Mouse (Mus musculus) lung, adult 18-20 months (tissue): ENCODE measurements at regions not wholly inside any gene's neighbourhood (a gene's known extent, or its start where the extent isn't known, plus 50 kb on each side); places are given as distances from the start of the nearest gene placed in this dataset.
A peak's percentile ranks its signal among the peaks of the same experiment; 100 is the strongest.

Source experiments
- DNase-seq, 2 experiments: peaks; one replicate each; pipeline ENCODE4 v3.0.0; 2022; ENCODE audit warnings: mixed read lengths in 2 of 2

DNA sequence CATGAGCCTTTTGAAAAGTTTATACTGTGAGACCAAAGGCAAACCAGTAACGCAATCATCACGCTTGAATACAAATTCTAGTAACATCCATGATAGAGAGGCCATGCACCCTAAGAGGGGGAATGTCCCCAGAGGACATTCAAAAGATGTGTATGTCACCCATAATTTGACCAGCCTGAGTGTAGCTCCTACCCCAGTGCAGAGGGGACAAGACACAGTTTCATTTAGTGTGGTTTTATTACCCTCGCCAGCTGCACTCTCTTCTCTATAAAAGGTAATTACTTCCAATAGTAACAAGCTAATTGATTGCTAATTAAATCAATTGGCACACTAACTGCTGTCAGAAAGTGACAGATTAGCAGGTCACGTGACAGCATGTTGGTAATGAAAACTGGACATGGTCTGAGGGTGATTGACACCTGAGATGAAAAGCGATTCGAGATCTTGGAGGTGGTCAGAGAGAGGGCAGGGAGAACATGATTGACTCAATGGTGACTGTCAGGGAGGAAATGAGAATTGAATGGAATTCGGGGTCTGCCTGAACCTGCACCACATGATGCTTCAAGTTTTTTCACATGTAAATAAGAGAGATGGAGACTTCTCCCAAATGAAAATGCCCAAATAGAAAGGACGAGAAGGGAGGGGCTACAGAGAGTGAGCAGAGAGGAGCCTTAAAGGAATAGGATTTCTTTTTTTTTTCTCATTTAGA lies 309.9 kb downstream of the En1 start:
- DNase-seq = no peak

DNA sequence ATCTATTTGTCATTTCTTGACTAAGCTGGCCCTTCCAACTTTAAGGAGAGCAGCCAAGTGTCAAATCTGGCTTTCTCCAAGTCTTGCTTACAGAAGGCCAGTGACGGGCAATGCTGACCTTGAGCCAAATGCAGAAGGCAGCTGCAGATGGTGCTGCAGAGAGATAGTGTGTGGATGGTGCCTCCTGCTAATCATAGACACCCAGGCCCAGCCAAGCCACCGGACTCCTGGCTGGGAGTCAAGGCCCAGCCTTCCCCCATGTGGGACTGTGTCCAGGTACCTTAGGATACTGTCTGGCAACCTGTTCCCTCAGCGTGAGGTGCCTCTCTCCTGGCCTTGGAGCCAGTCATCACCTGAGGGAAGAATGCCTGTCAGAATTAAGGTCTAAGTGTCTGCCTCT lies 319.3 kb downstream of the En1 start:
- no peak for DNase-seq

DNA sequence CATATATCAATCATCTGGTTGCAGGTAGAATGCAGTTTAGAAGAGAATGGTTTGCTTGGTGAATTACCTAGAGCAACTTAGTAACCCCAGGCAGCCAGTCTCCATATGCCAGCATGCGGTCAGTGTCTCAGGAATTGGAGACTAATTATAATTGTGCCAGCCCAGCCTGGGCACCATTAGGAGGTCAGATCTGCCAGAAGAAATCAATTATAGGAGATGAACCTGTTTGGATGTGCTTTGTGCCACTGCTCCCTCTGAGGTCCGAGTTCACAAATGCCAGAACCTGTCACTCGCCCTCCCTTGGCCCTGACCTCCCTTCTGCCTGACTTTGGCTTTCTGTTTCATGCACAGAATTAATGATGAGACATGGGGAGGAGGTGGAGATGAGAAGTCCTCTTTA lies 323.1 kb downstream of the En1 start:
- DNase-seq = no peak

DNA sequence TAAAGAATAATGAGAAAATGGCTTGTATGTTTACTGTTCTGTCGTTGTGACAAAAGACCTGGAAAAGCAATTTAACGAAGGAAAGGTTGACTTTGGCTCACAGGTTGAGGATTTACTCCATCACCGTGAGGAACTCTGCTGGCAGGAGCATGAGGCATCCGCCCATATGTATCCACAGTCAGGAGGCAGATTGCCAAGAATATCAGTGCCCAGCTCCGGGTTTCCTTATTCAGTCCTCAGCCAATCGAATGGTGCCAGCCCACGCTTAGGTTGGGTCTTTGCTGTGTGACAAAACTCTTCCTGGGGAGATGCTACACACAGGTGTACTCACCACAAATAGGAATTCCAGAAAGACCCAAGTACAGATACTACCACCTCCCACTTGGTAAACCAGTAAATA lies 327.9 kb downstream of the En1 start:
- no peak for DNase-seq

DNA sequence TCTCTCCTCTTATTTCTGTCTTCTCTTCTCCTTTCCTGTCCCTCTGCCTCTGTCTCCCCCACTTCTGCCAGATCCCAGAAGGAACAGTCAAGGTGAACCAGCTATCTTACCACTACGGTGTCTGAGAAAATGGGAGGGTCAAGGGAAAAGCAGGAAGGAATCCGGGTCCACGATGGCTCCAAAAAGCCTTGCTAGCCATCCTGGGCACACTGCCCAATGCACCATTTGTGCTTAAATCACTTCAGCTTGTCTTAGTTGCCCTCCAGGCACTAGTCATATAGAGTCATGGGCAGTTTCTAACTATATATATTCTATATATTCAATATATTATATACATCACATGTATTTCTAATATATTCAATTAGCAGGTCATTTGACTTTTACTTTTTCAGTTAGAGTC lies 333.1 kb downstream of the En1 start:
- no peak for DNase-seq

DNA sequence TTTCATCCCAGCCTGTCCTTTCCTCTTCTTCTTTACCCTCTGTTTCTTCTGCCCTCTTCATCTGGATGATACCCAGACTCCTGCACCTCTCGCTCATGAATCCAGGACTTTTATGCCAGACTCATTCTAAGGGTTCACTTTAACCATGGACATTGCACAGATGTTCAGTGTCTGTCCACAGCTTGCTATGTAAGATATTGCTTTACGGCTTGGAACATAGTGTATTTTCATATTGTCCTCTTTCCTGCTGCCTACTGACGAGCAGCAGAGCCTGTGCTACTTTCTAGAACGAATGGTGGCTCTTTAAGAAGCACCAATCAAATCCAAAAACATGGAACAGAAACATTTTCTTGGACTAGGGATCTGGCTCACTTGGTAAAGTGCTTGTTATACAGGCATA lies 341.5 kb downstream of the En1 start:
- peak in 1 of 2 experiments; percentile 1 for DNase-seq

DNA sequence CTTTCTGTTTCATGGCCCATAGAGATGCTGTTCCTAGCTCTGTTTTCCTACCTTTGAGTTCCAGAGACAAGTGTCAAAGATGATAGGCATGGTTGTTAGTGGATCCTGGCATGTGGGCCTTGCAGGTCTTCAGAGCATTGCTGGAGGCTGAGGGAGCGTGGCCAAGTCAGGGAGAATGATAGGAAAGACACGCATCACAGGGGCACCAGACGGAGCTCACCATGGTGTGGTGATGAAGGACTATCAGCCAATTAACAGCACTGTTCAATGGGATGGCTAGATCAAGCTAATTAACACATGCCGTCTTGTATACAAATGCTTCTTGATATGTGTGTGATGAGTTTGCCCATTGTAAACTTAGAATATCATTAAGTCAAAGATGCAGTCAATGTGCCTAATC lies 344.1 kb downstream of the En1 start:
- DNase-seq = no peak

DNA sequence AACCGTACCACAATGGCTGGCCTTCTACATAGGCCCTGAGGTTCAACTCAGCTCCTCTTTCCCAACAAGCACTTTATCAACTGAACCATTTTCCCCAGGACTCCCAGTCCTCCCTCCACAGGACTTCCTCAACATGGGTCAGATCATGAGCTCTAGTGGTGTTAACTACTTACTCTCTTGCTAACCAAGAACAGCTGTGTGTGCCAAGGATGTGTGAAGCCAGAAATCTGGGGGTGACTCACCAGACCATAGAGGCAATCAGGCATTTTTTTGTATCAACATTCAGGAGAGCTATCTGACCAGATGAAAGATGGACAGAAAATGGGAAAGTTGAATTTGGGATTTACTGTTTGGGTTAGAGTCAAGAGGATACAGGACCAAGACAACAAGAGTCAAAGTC lies 359.0 kb downstream of the En1 start:
- no peak for DNase-seq

DNA sequence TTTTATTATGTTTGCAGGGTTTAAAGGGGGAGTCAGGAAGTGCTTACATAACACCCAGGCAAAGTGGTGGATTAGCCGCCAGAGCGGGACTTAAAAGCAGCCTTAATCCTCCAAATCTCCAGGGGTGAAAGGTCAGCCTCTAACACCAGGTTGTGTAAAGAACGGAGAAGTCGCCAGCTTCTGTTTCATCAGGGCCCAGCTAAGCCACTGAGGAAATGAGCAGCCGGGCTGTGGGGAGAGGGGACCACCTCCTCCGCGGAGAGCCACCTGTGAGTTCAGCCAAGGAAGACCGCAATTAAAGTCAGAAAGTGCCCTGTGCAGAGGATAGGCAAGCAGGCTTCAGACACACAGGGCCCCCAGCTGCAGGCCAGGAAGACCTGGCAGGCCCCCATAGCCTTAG lies 359.8 kb downstream of the En1 start:
- no peak for DNase-seq

DNA sequence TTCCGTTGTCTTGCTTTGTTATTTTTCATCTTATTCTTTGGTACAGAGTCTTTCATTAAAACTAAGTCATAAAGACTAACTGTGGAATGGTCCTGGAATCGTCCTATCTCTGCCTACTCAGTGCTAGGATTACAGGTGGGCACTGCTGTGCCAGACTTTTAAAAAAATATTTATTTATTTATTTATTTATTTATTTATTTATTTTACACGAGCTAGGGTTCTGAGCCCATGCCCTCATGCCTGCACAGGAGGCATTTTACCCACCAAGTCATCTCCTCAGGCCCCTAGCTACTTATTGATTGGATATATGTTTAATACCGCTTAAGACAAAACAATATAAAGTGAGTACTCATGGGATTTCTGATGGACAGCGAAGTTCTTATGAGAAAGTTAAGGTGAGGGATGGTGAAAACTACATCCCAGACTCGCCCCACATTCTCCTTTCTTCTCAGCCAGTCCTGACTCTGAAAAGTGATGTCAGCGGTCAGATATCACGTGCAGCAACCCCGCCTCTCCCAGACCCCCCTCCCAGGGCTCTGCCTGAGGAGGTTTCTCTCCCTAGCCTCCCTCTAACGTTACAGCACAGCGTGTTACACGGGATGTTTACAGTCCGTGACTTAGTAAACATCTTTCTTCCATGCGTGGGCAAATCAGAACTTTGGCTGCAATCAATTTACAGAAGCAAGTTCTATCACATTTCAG lies 361.4 kb downstream of the En1 start:
- DNase-seq = no peak

DNA sequence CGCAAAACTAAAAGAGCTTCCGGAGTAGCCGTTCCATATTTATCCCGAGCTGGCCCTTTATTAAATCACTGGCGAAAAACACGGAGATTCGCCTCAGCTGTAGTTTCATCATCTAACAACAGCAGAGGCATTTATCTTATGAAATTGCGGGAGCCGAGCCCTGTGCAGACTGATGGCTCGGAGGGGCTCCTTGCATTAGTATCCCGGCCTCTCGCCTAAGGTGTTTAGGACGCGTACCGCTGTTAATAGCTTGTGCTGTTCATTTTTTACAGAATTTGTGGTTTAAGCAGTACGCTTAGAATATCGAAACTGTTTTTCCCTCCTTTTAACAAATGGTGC lies 361.9 kb downstream of the En1 start:
- DNase-seq = no peak

DNA sequence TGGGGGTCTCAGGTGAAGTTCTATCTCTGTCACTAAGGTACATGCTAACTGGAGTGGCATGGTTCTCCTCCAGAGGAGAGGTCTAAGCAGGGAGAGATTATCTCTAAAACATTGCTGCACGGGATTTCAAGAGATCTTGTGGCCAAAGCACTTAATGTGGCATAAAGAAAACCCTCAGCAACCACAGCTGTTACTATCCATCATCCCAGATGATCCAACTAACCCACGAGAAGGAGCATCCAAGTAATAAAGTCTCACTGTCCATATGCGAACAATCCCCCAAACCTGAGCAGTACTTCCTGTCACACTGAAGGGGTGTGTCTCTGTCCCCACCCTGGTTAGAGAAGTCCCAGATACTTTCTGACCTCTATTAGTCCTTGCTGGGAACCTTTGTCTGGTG lies 363.9 kb downstream of the En1 start:
- DNase-seq = no peak

DNA sequence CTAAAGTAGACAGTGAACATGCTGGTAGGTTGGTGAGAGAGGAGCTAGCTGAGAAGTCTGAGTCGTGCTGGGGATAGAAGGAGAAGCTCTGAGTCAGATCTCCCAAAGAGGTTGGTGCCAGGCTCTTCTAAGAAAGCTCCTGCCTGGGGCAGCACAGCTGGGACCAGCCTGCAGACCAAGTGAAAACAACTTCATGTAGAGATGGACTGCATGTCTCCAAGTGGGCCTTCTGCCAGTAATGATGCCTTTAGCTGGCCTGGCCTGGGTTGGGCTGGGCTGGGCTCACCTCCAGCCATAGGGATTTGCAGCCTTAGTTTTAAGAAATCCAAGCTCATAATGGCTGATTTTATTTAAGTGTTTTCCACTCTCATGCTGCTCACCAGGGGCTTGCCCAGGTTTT lies 357.7 kb downstream of the Insig2 start:
- peak; percentile 7 to 34 for DNase-seq

DNA sequence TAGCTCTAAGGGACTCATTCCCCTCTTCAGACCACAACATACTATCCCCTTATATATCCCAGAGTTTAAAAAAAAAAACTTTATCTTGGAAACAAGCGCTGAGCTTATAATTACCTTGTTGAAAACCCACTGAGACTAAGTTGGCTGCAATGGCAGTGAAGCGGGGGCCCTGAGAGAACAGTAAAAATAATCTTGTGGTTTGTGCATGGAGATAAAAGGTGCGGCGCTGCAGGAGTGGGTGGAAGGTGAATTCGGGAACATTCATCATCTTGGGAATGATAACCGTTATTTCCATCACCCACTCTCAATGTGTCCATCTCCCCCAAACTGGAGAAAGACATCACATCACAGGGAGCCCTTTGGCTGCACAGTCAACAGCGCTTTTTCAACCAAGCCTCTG lies 327.9 kb downstream of the Insig2 start:
- no peak for DNase-seq

DNA sequence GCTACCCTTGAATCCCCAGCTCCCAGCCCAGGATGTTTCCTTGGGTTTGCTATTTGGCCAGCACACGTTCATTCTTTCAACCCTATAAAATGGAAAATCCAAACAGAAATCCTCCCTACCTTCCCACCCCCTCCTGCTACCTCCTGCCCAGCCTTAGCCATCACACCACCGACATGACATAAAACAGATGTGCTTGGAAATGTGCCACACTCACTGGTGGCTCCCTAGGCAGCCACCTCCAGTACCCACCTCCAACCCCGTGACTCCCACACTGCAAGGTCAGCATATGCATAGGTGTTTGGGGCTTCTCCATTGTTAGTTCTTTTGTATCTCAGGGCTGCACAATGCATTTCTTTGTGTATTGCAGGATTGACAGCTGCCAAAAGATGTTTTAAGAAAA lies 327.2 kb downstream of the Insig2 start:
- DNase-seq = no peak

DNA sequence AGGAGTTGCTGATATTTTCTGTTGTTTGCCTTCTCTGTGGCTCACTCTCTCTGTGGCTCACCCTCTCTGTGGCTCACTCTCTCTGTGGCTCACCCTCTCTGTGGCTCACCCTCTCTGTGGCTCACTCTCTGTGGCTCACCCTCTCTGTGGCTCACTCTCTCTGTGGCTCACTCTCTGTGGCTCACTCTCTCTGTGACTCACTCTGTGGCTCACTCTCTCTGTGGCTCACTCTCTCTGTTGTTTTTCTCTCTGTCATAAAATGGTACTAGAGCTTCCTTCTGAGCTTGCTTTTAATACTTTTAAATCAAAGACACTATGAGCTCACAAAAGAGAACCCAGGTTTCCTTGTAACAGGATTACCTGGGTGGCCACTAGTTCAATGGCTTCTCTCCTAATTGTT lies 320.3 kb downstream of the Insig2 start:
- DNase-seq = no peak

DNA sequence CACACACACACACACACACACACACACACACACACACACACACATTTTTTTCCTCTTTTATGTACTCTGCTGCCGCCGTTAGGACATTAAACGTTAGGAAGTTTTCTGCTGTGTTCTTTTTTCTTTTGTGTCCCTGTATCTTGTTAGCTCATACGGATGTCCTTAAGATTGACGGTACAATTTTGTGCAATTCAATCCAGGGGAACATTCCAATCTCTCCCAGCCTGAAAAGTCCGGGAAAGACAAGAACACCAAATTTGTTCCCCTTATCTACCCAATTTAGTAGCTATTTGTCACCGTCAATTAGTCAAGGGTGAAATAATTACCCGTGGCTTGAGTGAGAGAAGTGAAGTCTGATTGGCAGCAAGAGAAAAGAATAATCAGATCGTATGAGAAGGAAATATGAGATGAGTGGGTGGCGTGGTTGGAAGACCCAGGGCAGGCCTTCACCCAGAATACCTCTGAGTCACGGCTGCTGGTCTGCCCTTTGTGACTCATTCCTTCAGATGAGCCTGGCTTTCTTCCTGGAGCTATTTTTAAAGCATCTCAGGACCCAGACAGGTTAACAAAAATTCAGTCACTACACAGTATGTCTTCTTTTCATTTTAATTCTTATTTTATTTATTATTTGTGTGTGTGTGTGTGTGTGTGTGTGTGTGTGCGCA lies 318.4 kb downstream of the Insig2 start:
- peak in 1 of 2 experiments; percentile 4 for DNase-seq

DNA sequence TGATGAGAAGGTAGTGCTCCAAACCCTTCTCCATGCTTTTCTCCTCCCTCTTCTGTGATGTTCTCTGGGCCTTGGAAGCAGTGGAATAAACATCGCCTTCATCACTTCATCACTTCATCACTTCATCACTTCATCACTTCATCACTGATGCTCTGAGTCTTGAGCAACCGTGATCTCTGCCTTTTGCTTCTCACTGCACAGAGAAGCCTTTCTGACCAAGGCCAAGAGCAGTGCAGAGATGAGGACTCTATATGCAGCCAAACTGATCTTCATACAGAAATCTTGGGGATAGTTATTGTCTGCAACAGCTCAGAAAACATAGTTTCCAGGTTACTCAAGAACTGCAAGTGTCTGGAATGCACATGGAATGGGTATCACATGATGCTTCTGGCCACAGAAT lies 303.0 kb downstream of the Insig2 start:
- no peak for DNase-seq

DNA sequence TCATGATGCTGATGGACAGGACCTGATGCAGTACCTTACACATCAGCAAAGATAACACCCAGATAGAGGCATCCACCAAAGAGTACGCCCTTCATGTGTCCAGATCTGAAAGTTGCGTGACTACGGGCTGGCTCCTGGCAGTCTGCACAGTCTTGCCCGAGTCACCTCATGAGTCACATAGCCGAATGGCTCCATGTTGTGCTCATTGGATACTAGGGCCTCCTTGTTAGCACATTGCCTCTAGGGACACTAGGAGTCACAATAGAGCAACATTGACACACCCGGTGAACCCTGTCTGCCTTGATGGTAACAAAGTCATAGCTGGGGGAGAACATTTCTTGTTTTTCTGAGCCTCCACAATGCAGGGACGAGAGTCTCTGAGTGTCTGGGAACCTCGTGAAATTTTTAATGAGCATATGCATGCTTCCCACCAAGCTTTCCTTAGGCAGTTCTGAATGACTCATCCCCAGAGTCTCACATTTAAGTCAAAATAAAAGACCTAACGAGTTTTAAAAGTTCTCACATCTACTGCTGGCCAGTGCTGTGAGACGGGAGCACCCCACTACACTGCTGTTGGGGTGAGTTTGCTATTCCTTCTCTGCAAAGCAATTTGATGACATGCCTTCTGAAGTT lies 297.5 kb downstream of the Insig2 start:
- no peak for DNase-seq

DNA sequence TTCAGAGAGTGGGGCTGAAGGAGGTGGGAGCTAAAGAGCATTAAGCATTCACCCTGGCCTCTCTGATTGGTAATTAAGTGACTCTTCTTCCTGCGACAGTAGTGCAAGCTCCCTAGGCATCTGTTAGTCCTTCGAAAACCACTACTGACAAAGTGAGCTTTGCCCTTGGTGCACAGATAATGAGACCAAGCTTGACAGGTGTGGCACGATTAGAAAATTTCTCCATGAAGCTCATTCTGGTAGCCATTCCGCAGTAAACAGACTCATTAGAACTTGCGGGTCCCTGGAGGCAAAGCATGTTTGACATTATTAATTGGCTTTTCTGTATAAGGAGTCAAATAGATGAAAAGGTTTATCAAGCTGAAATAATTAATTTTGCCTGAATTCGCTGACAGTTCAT lies 285.8 kb downstream of the Insig2 start:
- no peak for DNase-seq

DNA sequence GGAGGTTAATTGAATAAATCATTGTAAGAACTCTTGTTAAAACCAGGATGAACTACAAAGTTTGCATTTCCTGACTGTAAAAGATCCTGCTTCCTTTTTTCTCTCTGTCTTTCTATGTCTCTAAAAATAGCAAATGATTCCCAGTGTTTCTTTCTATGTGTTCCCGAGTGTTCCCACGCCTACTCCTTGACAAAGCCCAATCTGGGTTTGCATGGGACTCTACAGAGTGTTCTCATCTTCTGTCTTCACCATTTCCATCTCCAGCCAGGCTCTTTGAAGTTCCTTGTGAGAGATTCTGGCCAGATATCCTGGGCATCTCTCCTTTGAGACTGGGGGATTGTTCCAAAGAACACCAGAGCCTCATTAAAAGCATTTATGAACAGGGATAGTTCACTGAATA lies 285.0 kb downstream of the Insig2 start:
- DNase-seq = no peak

DNA sequence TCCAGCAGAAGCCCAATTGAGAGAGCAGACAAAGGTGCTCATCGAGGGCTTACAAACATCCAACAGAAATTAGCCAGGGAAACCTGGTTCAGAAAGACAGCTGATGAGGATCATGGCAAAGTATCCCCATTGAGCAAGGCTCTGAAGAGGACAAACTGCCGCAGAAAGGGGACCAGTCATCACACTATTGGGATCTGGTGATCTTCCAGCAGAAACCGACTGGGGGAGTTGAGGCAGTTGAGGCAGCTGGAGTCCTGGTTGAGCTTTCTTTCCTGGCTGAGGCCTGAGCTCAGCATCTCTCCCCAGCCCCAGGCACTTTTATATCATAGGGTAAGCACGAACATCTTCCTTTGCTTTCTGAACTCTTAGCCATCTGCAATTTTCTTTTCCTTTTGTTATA lies 282.7 kb downstream of the Insig2 start:
- DNase-seq = no peak

DNA sequence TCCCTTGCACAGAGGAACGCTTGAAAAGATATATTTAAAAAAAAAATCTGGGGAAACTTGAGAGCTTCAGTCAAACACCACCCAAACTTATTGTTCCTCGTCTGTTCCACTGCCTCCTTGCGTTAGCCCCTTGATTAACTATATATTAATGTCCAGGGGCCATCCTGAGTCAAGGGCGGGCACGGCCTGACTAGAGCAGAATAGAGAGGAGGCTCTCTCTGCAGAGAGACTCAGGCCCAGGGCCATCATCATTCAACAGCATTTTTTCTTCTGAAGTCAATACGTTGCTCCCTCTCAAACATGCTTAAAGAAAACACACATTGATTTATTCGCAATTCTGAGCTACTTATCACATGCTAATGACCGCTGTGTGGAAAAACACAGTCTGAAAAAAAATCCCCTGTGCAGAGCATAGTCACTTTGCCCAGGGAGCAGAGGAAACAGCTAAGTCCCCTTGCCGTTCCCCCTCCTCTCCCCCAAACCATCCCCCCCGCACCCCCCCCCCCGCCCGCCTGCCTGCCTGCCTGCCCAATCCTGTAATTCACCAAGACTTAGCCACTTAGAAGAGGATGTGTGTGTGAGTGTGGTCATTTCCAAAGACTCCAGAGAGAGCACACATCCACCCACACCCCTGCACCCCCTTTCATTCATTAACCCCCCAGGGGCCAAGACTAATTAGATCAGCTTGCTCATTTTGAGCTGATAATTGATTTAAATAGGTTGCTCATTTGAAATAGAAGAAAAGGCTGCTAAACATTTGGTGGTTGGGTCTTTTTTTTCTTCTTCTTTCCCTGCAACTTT lies 281.5 kb downstream of the Insig2 start:
- no peak for DNase-seq
